Mouse (Mus musculus) liver, embryonic 14.5 days (tissue): ENCODE measurements around the gene Dusp6.

Source experiments
- CTCF ChIP-seq: IDR thresholded peaks from 2 replicates; pipeline ENCODE4 v1.5.1; 2016; ENCODE audit warnings: antibody characterized with exemption, low read depth, control low read depth
- EP300 ChIP-seq: IDR thresholded peaks from 2 replicates; pipeline ENCODE4 v1.6.1; 2016; ENCODE audit warnings: antibody characterized with exemption, low read depth

DNA sequence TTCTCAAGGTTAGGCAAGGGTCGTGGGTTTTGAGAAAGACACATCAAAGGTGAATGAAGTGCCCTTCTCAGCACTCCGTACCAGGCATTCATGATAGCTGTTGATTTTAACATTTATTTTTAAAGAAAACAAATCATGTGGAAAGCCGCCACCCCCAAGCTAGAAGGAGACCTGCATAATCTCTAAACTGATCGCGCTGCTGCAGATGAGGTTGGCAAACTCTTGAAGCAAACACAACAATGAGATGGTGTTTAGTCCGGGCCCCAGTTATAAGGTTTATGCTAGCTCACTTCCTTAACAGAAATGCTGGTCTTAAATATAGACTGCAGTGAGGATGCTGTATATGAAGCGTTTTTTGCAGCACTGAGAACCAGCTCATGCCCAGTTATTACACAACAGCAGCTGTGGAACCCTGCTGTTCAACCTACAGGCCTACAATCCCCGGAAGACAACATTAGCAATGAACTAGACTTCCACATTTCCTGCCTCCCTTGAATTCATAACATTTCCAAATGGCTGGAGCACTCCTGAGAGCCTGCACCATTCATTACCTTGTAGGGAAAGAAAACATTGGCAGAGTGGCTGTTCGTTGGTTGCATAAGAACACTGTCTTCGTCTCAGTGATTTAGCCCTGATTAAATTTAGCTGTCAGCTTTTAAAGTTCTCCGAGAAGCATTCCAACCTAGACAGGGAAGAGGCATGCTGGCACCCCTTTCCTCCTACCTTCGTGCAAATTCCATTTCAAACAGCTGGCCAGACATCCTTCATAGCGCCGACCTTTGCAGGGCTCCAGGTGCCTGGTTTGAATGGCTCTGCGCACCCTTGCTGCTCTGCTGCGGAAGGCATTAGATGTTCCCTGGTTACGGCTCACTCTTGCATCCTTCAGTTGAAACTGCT, 34.8 kb upstream of the Dusp6 start:
- TF ChIP-seq CTCF (no peak), EP300 (no peak)
